Mouse (Mus musculus) thymus, adult 18-20 months (tissue): ENCODE results near the gene Ppp6r1.

Experiments
- DNase-seq, 2 experiments: peaks; one replicate each; pipeline ENCODE4 v3.0.0; 2022; ENCODE audit warnings: mixed read lengths in 2 of 2

The Ppp6r1 gene

DNA sequence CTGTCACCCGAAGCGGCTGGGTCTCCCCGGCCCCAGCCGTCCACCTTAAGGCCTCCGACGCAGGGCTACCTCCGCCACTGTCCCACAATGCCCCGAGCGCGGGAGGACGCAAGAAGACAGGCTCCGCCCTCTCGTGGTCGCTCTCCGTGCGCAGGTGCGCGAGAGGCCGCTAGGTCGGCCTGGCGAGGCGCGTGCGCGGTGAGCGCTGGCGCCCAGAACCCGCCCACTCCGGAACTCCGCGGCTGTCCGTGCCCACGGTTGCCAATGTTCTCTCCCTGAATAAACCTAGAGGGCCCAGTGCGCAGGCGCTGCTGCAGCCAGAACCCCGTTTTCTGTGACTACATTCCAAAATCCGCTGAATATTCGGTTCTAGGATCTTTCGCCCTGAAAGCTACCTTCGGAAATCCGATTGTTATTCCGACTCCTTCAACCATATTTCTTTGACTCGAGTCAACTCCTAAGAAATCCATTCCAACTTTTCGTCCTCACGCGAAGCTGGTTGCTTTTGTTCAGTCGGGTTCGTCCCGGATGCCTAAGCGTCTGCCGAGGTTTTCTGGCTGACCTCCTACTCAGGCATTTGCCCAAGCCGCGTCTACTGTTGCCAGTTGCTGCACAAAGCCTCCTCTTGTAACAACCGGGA lies at the start of gene Ppp6r1:
Ppp6r1 (minus strand) TSS at position 108 of the 640 bp plus-strand sequence.
- DNase-seq, result peak; percentile 96 to 97

DNA sequence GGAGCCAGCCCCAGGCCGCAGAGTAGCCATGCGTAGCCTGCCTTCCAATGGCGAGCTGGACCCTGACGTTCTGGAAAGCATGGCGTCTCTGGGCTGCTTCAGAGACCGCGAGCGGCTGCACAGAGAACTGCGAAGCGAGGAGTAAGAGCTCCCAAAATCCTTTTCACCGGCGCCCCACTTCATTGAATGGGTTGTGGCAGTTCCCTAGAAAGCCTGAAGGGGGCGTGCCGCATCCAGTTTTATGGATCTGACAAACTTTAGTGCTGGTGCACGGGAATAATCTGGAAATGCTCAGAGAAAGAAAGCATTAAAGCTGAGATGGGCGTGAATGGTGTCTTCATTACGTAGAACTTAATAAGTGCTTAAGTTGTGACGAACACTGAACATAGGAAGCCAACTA lies 46.3 kb upstream of the Ppp6r1 start:
- DNase-seq, result no peak

DNA sequence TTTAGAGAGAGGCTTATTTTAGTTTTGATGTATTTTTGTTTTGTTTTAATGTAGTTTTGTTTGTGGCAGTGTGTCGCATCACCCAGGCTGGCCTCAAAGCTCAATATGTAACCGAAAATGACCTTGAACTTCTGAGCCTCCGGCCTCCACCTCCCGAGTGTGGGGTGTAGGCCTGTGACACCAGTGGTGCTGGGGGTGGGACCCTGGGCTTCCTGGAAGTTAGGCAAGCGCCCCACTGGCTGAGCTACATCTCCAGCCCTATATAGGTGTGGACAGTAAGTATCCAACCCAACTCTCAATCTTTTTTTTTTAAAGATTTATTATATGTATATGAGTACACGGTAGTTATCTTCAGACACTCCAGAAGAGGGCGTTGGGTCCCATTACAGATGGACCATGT lies 44.4 kb upstream of the Ppp6r1 start:
- DNase-seq, result no peak

DNA sequence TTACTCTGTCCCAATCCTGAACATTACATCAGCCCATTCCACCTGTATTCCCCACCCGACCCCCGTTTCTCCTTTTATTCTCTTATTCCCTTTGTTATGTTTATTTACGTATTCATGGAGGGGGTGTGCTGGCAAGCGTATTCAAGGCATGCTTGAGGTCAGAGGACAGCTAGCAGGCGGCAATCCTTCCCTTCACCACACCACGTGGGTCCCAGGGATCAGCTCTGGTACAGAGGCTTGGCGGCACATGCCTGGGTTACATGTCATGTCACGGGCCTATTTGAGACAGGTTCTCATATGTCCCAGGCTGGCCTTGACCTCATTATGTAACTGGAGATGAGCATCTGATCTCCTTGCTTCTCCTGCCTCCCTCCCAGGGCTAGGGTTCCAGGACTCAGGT lies 43.5 kb upstream of the Ppp6r1 start:
- no peak for DNase-seq

DNA sequence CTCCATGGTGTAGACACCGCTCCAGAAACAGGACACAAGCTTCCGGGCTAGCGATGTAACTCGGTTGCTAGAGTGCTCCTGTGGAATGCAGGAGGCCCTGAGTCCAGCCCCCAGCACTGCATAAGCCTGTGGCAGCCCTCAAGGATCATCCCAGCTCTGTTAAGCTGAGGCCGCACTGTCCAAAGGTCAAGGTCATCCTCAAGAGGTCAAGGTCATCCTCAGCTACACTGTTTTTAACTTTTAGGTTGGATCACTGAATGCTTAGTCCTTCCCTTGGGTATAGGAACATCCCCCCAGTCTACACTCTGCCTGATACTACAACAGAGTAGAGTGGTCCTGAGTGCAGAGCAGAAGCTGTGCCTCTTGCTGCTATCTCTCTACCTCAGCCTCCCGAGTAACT lies 34.2 kb upstream of the Ppp6r1 start:
- no peak for DNase-seq

DNA sequence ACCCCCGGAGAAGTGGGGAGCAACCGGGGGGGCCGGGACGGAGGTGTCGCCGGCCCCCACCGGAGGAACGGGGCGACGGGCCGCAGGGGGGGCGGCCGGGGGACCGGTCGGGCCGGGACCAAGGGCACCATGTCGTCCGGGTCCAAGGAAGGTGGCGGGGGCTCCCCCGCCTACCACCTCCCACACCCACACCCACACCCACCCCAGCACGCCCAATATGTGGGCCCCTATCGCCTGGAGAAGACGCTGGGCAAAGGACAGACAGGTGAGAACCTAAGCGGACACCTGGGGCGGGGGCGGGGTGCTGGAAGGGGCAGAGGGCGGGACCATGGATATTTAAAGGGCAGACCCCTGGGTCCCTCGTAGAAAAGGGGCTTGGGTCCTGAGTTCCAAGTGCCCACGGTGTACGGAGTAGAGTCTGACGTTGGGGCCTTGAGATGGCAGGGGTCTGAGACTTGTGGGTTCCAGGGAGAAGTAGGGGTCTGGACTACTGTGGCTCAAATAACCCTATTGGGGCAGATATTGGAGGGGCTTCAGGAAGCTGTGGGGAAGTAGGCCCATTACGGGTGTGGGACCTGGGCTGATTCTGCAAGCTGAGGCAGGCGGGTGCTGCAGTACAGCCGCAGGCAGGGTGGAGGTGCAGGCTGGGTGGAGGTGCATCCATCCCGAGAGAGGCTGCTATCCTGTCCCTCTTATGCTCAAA lies 32.3 kb upstream of the Ppp6r1 start:
- DNase-seq, result no peak

DNA sequence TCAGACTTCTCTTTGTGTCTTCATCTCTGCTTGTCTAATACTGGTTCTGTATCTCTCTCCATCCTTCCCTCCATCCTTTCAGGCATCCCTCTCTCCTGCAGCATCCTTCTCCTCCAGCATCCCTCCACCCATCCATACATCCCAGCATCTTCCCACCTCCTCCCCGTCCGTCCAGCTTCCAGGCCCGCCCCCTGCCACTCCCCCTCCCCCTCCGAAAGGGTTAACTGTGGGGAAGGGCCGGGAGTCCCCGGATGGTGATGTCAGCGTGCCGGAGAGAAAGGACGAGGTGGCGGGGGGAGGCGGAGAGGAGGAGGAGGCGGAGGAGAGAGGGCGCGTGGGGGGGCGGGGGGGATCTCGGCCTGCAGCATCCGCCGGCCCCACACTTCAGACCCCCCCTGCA lies 31.6 kb upstream of the Ppp6r1 start, which contains the start of gene Brsk1:
Brsk1 (plus strand) TSS at position 218 of the 400 bp plus-strand sequence.
- DNase-seq, result no peak

DNA sequence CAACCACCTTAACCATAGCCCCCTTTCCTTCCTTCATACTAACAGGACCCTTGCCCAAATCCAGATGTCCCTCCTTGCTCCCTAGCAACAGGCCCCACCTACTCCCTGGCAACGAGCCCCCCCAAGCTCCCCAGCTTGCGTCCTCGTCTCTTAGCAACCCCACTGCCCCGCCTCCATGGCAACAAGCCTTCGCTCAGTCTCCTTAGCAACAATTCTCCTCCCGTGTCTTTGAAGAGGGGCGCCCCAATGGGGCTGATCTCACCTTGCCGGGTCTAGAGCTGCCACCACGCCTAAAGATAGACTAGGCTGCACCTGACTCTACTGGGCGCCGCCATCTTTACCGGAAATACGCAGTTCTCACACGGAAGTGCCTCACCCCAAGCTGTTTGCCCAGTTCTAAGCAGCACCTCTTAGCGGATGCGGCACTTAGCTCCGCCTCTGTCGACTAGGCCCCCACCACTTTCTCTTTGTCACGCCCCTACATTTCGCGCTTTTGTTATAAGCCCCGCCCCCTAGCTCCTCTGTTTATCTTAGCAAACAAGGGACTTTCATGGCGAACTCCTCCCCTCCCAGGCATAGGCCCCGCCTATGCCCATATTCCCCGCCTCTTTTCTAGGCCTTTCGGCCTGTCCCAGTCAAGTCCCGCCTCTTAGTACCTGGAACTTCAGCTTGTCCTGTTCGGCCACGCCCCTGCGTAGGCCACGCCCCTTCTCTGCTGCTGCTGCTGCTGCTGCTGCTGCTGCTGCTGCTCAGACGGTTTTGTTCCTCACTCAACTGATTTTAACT lies 26.0 kb upstream of the Ppp6r1 start, which contains the start of gene Hspbp1:
Hspbp1 (minus strand) TSS at position 437 of the 786 bp plus-strand sequence.
- peak; percentile 93 to 96 for DNase-seq

DNA sequence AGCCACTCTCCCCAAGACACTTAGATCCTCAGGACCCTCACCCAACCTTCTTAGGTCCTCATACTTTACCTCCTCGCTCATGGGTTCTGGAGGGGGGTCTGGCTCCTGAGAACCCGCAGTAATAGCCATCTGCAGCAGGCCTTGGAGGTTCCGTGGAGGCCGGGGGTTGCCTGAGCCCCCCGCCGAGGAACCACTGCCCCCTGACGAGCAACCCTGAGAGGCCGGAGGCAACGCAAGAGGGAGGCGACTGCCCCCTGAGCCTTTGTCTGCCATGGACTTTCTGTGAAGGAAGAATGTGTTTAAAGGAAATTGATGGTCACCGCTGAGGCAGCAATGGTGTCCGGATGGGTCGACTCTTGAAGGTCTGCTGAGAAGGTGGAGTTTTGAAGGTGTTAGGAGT lies 25.4 kb upstream of the Ppp6r1 start:
- peak in 1 of 2 experiments; percentile 23 for DNase-seq

DNA sequence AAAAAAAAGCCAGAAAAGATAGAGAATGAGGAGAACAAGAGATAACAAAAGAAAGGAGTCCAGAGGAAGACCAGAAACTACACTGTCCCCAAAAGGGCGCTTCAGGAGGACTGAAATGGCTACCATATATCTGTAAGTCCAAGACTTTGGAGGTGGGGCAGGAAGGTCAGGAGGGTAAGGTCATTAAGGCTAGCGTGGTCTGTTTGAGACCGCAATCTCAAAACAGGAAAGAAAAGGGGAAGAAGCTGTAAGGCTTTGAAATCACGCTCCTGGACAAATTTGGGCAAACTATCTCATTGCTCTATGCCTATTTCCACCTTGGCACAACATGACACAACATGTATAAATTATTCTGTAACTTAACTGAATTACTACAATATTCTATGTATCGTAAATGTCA lies 24.5 kb upstream of the Ppp6r1 start:
- no peak for DNase-seq

DNA sequence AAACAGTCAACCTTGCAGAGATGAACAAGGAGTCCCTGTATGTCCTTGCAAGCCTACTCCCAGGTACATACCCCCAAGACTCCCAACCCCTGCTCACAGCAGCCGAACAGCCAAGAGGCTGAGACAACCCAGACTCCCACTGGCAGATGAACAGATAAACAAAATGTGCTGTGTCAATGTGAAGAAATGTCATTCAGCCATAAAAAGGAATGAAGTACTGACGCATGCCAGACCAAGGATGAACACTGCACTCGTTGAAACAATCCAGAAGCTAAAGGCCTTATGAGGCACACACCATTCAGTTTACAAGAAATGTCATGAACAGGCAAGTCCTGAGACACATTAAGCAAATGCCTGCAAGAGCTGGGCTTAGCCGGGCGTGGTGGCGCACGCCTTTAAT lies 16.4 kb upstream of the Ppp6r1 start:
- DNase-seq, result no peak

DNA sequence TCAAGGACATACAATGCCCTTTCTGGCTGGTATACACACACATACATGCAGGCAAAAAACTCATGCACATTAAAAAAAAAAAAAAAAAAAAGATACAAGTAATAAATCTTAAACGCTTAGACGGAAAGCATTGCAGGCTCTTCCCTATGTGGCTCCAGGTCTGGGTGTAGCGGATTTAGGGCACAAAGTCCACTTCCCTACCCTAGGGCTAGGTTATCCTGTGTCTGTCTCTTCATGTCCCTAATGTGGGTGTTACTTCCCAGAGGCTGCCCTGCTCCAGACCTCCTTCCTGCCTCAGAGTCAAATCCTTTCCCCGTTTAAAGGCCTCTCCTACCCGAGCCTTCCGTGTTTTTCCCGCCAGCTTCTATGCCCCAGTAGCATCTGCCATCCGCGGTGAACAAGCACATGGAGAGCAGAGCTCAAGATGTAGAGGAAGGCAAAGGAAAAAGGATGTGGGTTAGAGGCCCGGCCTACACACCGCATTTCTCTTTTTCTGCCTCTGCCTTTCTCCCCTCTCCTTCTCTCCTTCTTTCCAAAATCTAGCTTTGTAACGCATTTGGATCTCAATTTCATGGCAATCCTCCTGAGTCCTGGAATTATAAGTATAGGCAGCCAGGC lies 15.4 kb upstream of the Ppp6r1 start:
- DNase-seq, result no peak

DNA sequence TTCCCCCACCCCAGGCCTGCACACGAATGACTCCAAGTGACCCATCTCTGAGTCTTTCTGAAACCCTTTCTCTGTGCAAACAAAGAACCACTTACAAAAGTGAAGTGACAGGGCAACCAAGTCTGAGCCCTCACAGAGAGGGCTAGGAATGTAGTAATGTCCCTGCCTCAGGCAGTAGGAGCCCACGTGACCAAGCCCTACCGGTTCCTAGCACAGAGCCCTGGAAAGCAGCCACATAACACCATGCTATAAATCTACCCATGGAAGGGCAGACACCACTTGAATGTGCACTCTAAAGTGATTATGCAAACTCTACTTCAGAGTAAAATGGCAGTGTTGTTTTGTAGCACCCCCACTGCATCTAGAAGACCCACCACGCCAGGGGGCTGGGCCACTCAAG lies 13.1 kb upstream of the Ppp6r1 start:
- no peak for DNase-seq

DNA sequence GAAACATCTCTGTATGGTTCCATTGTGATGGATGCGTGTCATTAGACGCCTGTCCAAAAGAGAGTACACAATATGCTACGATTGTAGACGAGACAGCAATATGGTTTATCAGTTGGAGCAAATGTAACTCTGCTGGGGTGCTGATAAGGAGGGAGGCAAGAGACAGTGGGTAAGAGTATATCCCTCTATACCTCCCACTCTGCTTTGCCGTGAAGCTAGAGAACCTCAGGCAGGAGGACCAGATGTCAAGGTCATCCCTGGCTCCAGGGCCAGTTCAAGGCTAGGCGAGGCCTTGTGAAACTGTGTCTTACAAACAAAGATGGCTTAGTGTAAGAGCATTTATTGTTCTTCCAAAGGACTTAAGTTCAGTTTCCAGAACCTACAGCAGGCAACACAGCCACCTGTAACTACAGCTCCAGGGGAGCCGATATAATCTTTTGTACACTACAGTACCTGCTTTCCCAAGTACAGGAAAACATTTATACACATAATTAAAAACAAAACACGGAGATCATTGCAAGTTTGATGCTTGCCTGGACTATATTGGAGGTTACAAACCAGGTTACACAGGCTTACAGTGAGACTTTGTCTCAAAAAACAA lies 11.9 kb upstream of the Ppp6r1 start:
- no peak for DNase-seq

DNA sequence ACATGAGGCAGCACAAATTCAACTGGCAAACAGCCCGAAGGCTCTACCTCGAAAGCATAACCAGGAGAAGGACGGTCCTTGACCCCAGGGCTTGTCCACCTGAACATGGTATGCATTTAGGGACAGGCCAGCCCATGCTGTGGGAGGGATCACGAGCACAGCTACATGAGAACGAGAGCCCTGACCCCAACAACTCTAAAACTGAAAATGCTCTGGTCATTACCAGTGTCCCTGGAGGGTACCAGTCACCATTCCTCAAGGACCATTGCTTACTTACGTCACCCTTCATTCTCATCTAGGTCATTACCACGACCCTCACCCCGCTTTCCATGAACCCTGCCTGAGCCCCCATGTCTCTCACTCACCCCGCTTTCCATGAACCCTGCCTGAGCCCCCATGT lies 10.3 kb upstream of the Ppp6r1 start:
- no peak for DNase-seq

DNA sequence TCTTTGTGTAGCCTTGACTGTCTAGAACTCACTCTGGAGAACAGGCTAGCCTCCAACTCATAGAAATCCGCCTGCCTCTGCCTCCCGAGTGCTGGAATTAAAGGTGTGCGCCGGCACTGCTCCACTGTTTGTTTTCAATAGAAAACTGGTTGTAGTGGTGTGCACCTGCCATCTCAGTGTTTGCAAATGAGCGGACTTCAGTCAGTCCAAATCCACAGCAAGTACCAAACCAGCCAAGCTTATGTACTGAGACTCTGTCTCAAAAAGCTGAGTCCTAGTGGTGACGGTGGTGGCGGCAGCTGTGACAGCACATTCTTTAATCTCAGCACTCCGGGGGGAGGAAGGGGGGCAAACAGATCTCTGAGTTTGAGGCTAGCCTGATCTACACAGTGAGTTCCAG lies 9.7 kb upstream of the Ppp6r1 start:
- DNase-seq, result no peak

DNA sequence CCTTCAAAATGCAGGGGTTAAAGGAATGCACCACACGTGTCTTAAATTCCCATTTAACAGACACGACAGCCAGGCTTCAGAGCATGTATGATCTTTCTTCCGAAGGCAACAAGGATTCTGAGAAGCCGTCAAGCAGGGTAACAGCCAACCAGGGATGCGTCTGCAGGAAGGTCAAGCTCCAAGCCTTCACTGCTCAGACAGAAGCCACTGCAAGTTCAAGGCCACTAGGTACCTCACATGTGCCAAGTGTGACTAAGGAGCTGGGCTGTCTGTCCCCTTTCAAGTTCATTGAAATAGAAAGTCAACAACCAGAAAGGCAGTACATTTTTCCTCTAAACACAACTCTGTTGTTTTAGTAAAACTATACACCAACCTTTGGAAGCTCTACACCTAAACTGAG lies 8.1 kb upstream of the Ppp6r1 start:
- no peak for DNase-seq

DNA sequence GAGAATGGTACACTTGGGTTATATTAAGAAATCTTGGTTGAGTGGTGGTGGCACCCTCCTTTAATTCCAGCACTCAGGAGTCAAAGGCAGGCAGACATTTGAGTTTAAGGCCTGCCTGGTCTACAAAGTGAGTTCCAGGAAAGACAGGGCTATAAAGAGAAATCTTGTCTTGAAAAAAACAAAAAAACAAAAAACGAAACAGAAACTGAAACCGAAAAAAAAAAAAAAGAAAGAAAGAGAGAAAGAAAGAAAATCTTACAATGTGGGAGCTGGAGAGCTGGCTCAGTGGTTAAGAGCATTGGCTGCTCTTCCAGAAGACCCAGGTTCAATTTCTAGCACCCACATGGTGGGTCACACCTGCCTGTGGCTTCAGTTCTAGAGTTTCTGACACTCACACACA lies 4.9 kb upstream of the Ppp6r1 start:
- no peak for DNase-seq

DNA sequence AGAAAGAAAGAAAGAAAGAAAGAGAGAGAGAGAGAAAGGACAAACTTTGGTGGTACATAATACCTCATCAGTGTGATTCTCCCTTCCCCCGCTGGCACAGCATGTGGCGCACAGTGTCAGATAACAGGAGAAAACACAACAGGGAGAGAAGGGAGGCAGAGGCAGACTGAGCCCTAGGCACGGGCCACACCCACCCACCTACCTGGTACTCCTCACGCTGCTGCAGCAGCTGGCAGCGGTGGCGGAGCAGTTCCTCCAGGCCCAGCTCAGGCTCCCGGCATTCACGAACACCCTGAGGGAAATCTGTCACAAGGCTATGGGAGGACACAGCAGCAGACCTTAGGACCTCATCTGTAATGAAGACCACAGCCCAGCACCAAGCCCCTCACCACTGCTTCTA lies 4.4 kb upstream of the Ppp6r1 start:
- no peak for DNase-seq

DNA sequence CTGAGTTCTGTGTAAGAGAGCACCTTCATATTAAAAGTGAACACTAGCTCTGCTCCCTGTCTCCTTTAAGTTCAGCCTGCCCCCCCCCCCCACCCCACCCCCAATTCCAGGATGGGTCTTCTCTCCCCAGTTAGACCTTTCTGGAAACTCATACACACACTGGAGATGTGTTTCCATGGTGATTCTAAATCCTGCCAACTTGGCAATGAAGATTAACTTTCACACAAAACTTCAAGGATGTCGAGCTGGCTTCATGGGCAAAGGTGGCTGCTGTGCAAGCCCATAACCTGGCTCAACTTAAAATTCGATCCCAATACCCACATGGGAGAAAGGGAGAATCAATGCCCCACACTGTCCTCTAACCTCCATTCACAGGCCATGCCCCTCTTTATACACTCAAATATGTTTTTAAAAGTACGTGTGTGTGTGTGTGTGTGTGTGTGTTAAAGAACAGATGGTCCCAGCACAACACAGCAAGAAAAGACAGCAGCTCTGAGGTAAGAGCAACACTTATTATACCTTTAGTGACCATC lies 1.2 kb upstream of the Ppp6r1 start:
- DNase-seq, result no peak

DNA sequence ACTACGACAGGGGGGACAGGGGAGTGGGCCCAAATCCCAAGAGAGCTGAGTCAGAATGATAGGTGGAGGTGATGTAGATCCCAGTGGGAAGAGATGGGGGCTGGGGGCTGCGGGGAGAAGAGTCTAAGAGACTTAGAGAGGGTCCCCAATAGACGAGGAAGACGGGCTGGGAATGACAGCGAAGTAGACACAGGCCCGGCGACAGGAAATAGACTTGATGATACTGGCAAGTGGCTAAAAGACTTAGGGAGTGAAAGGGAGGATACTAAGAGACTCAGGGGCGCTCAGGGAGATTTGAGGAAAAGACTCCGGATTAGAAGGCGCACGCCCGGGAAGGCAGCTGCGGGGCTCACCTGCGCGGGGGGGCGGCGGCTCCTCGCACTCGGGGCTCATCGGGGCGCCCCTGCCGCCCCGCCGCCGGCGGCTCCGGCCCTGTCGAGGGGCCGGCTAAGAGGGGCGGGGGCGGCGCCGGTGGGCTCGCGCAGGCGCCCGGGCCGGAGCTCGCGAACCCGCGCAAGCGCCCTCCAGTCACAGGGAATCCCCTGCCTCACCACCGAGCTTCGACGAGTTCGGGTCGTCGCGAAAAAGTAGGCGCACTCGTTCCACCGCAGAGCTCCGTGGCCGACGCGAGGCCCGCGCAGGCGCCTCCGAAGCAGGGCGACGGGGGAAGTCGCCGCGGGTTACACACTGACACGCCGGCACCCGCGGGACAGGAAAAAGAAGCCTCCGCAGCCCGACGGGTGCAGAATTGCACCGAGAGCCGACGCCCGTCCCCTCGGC lies 501 bp downstream of the Ppp6r1 start:
- DNase-seq, result peak in 1 of 2 experiments; percentile 54
